Mouse (Mus musculus): Measurements from ENCODE around the gene Zmat3. TPM values are rescaled to one million over a fixed set of nuclear protein-coding genes. Genes with fewer than 3 reads are reported as not detected.

Gene Zmat3
- 4.9 TPM in 2 replicates for polyA plus RNA-seq (2014; fragmentation: Nextera tagmentation; extraction: Ambion mirVana)

GRCm38 (mm10) chr3:32365546-32366245 is at the start of gene Zmat3:
Zmat3 (minus strand) TSS chr3:32366014.
- Histone ChIP-seq H3K27ac (replicated peaks in 1 of 2; ENCODE audit: control insufficient read depth in 1 of 2, insufficient read depth in 1 of 2, low read depth in 2 of 2, low read length in 2 of 2) (peak within 1 kb of the TSS; percentile 36 to 74), H3K4me2 (ENCODE audit: low read length) (peak within 1 kb of the TSS; percentile 87), H3K36me3 (ENCODE audit: control insufficient read depth, insufficient read depth, low read length) (no peaks in the 10 kb centered on the region), H3K27me3 (ENCODE audit: control insufficient read depth, insufficient read depth, low read length) (no peaks in the 10 kb centered on the region), H3K4me3 (ENCODE audit: control insufficient read depth in 1 of 2, insufficient read depth in 1 of 2, low read depth in 1 of 2, low read length in 2 of 2) (peak within 1 kb of the TSS; percentile 77 to 92), H3K9ac (ENCODE audit: low read length) (peak within 1 kb of the TSS; percentile 86), H3K9me3 (ENCODE audit: control insufficient read depth, low read length) (no peaks in the 10 kb centered on the region), H3K4me1 (ENCODE audit: control insufficient read depth in 2 of 2, insufficient read depth in 2 of 2, low read length in 2 of 2) (peaks cover 7 to 13% of the 10 kb centered on the region in 2 experiments)
- peak; percentile 58; the same call in 1 of the 2 replicates for ATAC-seq (ENCODE audit: insufficient number of reproducible peaks, insufficient read depth, low FRiP score, low read depth)
- WGBS, result 2% methylated on average over 38 of the region's 48 CpGs

GRCm38 (mm10) chr3:32414381-32414780 is 48.6 kb upstream of the Zmat3 start:
- Histone ChIP-seq H3K9me3 (ENCODE audit: control insufficient read depth, low read length) (no peaks in the 10 kb centered on the region), H3K27me3 (ENCODE audit: control insufficient read depth, insufficient read depth, low read length) (no peaks in the 10 kb centered on the region), H3K4me1 (ENCODE audit: control insufficient read depth in 2 of 2, insufficient read depth in 2 of 2, low read length in 2 of 2) (peaks cover 18 to 70% of the 10 kb centered on the region in 2 experiments), H3K27ac (replicated peaks in 1 of 2; ENCODE audit: control insufficient read depth in 1 of 2, insufficient read depth in 1 of 2, low read depth in 2 of 2, low read length in 2 of 2) (no peak overlapping the region), H3K4me3 (ENCODE audit: control insufficient read depth in 1 of 2, insufficient read depth in 1 of 2, low read depth in 1 of 2, low read length in 2 of 2) (no peak overlapping the region), H3K36me3 (ENCODE audit: control insufficient read depth, insufficient read depth, low read length) (no peaks in the 10 kb centered on the region), H3K4me2 (ENCODE audit: low read length) (no peak overlapping the region), H3K9ac (ENCODE audit: low read length) (no peak overlapping the region)
- ATAC-seq (ENCODE audit: insufficient number of reproducible peaks, insufficient read depth, low FRiP score, low read depth), result no peak
- WGBS, result 28% methylated on average over 4 of the region's 4 CpGs

- H3K27me3 ChIP-seq (ENCODE audit: control insufficient read depth, insufficient read depth, low read length), result no peaks in the 10 kb centered on the region
- no peaks in the 10 kb centered on the region for H3K36me3 ChIP-seq (ENCODE audit: control insufficient read depth, insufficient read depth, low read length)
- H3K4me2 ChIP-seq (ENCODE audit: low read length), result no peak overlapping the region
- H3K4me3 ChIP-seq (ENCODE audit: control insufficient read depth in 1 of 2, insufficient read depth in 1 of 2, low read depth in 1 of 2, low read length in 2 of 2), result no peak overlapping the region
- no peak overlapping the region for H3K9ac ChIP-seq (ENCODE audit: low read length)
- 0 out of 4 replicates have a peak overlapping the region, but pooled peaks have one; percentile 30 to 51 for H3K27ac ChIP-seq (replicated peaks in 1 of 2; ENCODE audit: control insufficient read depth in 1 of 2, insufficient read depth in 1 of 2, low read depth in 2 of 2, low read length in 2 of 2)
- WGBS, result 28% methylated on average over 7 of the region's 7 CpGs
- ATAC-seq (ENCODE audit: insufficient number of reproducible peaks, insufficient read depth, low FRiP score, low read depth), result no peak
- peaks cover 15 to 74% of the 10 kb centered on the region in 2 experiments for H3K4me1 ChIP-seq (ENCODE audit: control insufficient read depth in 2 of 2, insufficient read depth in 2 of 2, low read length in 2 of 2)
- H3K9me3 ChIP-seq (ENCODE audit: control insufficient read depth, low read length), result no peaks in the 10 kb centered on the region
Measured at GRCm38 (mm10) chr3:32412502-32413044, 46.8 kb upstream of the Zmat3 start.

- Histone ChIP-seq H3K27ac (replicated peaks in 1 of 2; ENCODE audit: control insufficient read depth in 1 of 2, insufficient read depth in 1 of 2, low read depth in 2 of 2, low read length in 2 of 2) (no peak overlapping the region), H3K9me3 (ENCODE audit: control insufficient read depth, low read length) (no peaks in the 10 kb centered on the region), H3K27me3 (ENCODE audit: control insufficient read depth, insufficient read depth, low read length) (no peaks in the 10 kb centered on the region), H3K4me2 (ENCODE audit: low read length) (no peak overlapping the region), H3K36me3 (ENCODE audit: control insufficient read depth, insufficient read depth, low read length) (no peaks in the 10 kb centered on the region), H3K4me1 (ENCODE audit: control insufficient read depth in 2 of 2, insufficient read depth in 2 of 2, low read length in 2 of 2) (peaks cover 8 to 73% of the 10 kb centered on the region in 2 experiments), H3K4me3 (ENCODE audit: control insufficient read depth in 1 of 2, insufficient read depth in 1 of 2, low read depth in 1 of 2, low read length in 2 of 2) (no peak overlapping the region), H3K9ac (ENCODE audit: low read length) (no peak overlapping the region)
- WGBS, result 94% methylated on average over 3 of the region's 3 CpGs
- no peak for ATAC-seq (ENCODE audit: insufficient number of reproducible peaks, insufficient read depth, low FRiP score, low read depth)
Measured at GRCm38 (mm10) chr3:32408811-32409273, 43.0 kb upstream of the Zmat3 start.

- H3K4me3 ChIP-seq (ENCODE audit: control insufficient read depth in 1 of 2, insufficient read depth in 1 of 2, low read depth in 1 of 2, low read length in 2 of 2), result no peak overlapping the region
- peaks cover 5 to 64% of the 10 kb centered on the region in 2 experiments for H3K4me1 ChIP-seq (ENCODE audit: control insufficient read depth in 2 of 2, insufficient read depth in 2 of 2, low read length in 2 of 2)
- no peaks in the 10 kb centered on the region for H3K9me3 ChIP-seq (ENCODE audit: control insufficient read depth, low read length)
- H3K27me3 ChIP-seq (ENCODE audit: control insufficient read depth, insufficient read depth, low read length), result no peaks in the 10 kb centered on the region
- no peak for ATAC-seq (ENCODE audit: insufficient number of reproducible peaks, insufficient read depth, low FRiP score, low read depth)
- H3K9ac ChIP-seq (ENCODE audit: low read length), result no peak overlapping the region
- H3K27ac ChIP-seq (replicated peaks in 1 of 2; ENCODE audit: control insufficient read depth in 1 of 2, insufficient read depth in 1 of 2, low read depth in 2 of 2, low read length in 2 of 2), result no peak overlapping the region
- H3K36me3 ChIP-seq (ENCODE audit: control insufficient read depth, insufficient read depth, low read length), result no peaks in the 10 kb centered on the region
- H3K4me2 ChIP-seq (ENCODE audit: low read length), result no peak overlapping the region
- WGBS, result 82% methylated on average over 6 of the region's 6 CpGs
Measured at GRCm38 (mm10) chr3:32406804-32407203, 41.0 kb upstream of the Zmat3 start.

GRCm38 (mm10) chr3:32405699-32406098 is 39.9 kb upstream of the Zmat3 start:
- H3K4me1 ChIP-seq (ENCODE audit: control insufficient read depth in 2 of 2, insufficient read depth in 2 of 2, low read length in 2 of 2), result peaks cover 5 to 67% of the 10 kb centered on the region in 2 experiments
- no peaks in the 10 kb centered on the region for H3K27me3 ChIP-seq (ENCODE audit: control insufficient read depth, insufficient read depth, low read length)
- H3K9ac ChIP-seq (ENCODE audit: low read length), result no peak overlapping the region
- H3K9me3 ChIP-seq (ENCODE audit: control insufficient read depth, low read length), result no peaks in the 10 kb centered on the region
- H3K4me3 ChIP-seq (ENCODE audit: control insufficient read depth in 1 of 2, insufficient read depth in 1 of 2, low read depth in 1 of 2, low read length in 2 of 2), result no peak overlapping the region
- WGBS, result 64% methylated on average over 1 of the region's 1 CpGs
- ATAC-seq (ENCODE audit: insufficient number of reproducible peaks, insufficient read depth, low FRiP score, low read depth), result no peak
- no peak overlapping the region for H3K4me2 ChIP-seq (ENCODE audit: low read length)
- no peaks in the 10 kb centered on the region for H3K36me3 ChIP-seq (ENCODE audit: control insufficient read depth, insufficient read depth, low read length)
- H3K27ac ChIP-seq (replicated peaks in 1 of 2; ENCODE audit: control insufficient read depth in 1 of 2, insufficient read depth in 1 of 2, low read depth in 2 of 2, low read length in 2 of 2), result no peak overlapping the region

- H3K4me2 ChIP-seq (ENCODE audit: low read length), result no peak overlapping the region
Measured at GRCm38 (mm10) chr3:32402990-32403885, 37.4 kb upstream of the Zmat3 start.

More at GRCm38 (mm10) chr3:32402990-32403885, 37.4 kb upstream of the Zmat3 start:
- H3K4me1 ChIP-seq (ENCODE audit: control insufficient read depth in 2 of 2, insufficient read depth in 2 of 2, low read length in 2 of 2), result peaks cover 10 to 71% of the 10 kb centered on the region in 2 experiments
- H3K27ac ChIP-seq (replicated peaks in 1 of 2; ENCODE audit: control insufficient read depth in 1 of 2, insufficient read depth in 1 of 2, low read depth in 2 of 2, low read length in 2 of 2), result peak overlapping the region; percentile 35; a peak in 1 of 4 replicates
- H3K27me3 ChIP-seq (ENCODE audit: control insufficient read depth, insufficient read depth, low read length), result no peaks in the 10 kb centered on the region
- H3K9me3 ChIP-seq (ENCODE audit: control insufficient read depth, low read length), result no peaks in the 10 kb centered on the region
- WGBS, result 59% methylated on average over 7 of the region's 7 CpGs
- H3K9ac ChIP-seq (ENCODE audit: low read length), result no peak overlapping the region
- ATAC-seq (ENCODE audit: insufficient number of reproducible peaks, insufficient read depth, low FRiP score, low read depth), result no peak
- H3K4me3 ChIP-seq (ENCODE audit: control insufficient read depth in 1 of 2, insufficient read depth in 1 of 2, low read depth in 1 of 2, low read length in 2 of 2), result no peak overlapping the region
- no peaks in the 10 kb centered on the region for H3K36me3 ChIP-seq (ENCODE audit: control insufficient read depth, insufficient read depth, low read length)

All from heart, embryonic 14.5 days (tissue).